Mouse (Mus musculus): ENCODE measurements around the gene Pdk3.
A peak's percentile ranks its signal among the peaks of the same experiment; 100 is the strongest.

GRCm38 (mm10) chrX:93831561-93832336 is at the start of gene Pdk3:
- no peak for TF ChIP-seq CTCF (conservative IDR thresholded peaks at IDR 0.05 in 1 of 2, IDR thresholded peaks at IDR 0.05 in 1 of 2; ENCODE audit: low read depth in 2 of 2, low read length in 2 of 2)
- TF ChIP-seq ZMIZ1 (IDR thresholded peaks at IDR 0.05; ENCODE audit: low read depth, low read length), result no peak
- no peak for TF ChIP-seq GABPA (IDR thresholded peaks at IDR 0.05; ENCODE audit: insufficient replicate concordance, low read depth, low read length)
- TF ChIP-seq BHLHE40 (IDR thresholded peaks at IDR 0.05; ENCODE audit: low read depth, low read length), result peak; percentile 81
- TF ChIP-seq NELFE (IDR thresholded peaks at IDR 0.05; ENCODE audit: low read depth, low read length), result 0 out of 2 replicates have a peak, but pooled peaks have one; percentile 38
